Mouse (Mus musculus) testis, adult 2 months (tissue): ENCODE measurements at regions not wholly inside any gene's neighbourhood (a gene's known extent, or its start where the extent isn't known, plus 50 kb on each side); places are given as distances from the start of the nearest gene placed in this dataset.

ENCODE experiments used
- H3K27ac ChIP-seq: fragments of 200-500 bp; 2 replicates; pipeline ENCODE4 v1.5.1; 2012; ENCODE audit warnings: low read depth, low read length; ENCODE audit not compliant: control insufficient read depth, insufficient read depth
- H3K27me3 ChIP-seq: fragments of 200-500 bp; 2 replicates; pipeline ENCODE4 v1.6.1; 2012; ENCODE audit warnings: mild to moderate bottlenecking, low read length, moderate library complexity; ENCODE audit not compliant: control insufficient read depth, insufficient read depth
- H3K36me3 ChIP-seq: fragments of 200-500 bp; 2 replicates; pipeline ENCODE4 v1.6.1; 2012; ENCODE audit warnings: mild to moderate bottlenecking, low read length; ENCODE audit not compliant: control insufficient read depth, insufficient read depth
- H3K4me1 ChIP-seq: fragments of 200-500 bp; 2 replicates; pipeline ENCODE4 v1.6.1; 2012; ENCODE audit warnings: low read length; ENCODE audit not compliant: control insufficient read depth, insufficient read depth
- H3K4me3 ChIP-seq: fragments of 200-500 bp; 2 replicates; pipeline ENCODE4 v1.5.1; 2012; ENCODE audit warnings: low read depth, mild to moderate bottlenecking, low read length, moderate library complexity, mixed read lengths; ENCODE audit not compliant: control insufficient read depth
- CTCF ChIP-seq: fragments of 200-500 bp; IDR thresholded peaks from 2 replicates; pipeline ENCODE4 v1.5.1; 2012; ENCODE audit warnings: low read depth, mild to moderate bottlenecking, inconsistent platforms, low read length, moderate library complexity; ENCODE audit not compliant: control insufficient read depth, insufficient read depth, insufficient replicate concordance
- POLR2A ChIP-seq: fragments of 200-500 bp; IDR thresholded peaks from 2 replicates; pipeline ENCODE4 v1.6.1; 2012; ENCODE audit warnings: low read depth, mild to moderate bottlenecking, inconsistent platforms, low read length, moderate library complexity; ENCODE audit not compliant: control insufficient read depth

- Histone ChIP-seq H3K27me3 (no peaks in the 10 kb centered on the region), H3K4me1 (no peaks in the 10 kb centered on the region), H3K4me3 (no peak overlapping the region), H3K36me3 (no peaks in the 10 kb centered on the region), H3K27ac (no peak overlapping the region)
- TF ChIP-seq POLR2A (no peak), CTCF (no peak)
Observed at GRCm38 (mm10) chr13:84401006-84401405, 178.9 kb downstream of the Tmem161b start.

- Histone ChIP-seq H3K27ac (no peak overlapping the region), H3K4me3 (peak overlapping the region; percentile 4; the same call in 1 of the 2 replicates)
- TF ChIP-seq CTCF (no peak), POLR2A (no peak)
Observed at GRCm38 (mm10) chr13:84404566-84405194, 182.6 kb downstream of the Tmem161b start.

DNA sequence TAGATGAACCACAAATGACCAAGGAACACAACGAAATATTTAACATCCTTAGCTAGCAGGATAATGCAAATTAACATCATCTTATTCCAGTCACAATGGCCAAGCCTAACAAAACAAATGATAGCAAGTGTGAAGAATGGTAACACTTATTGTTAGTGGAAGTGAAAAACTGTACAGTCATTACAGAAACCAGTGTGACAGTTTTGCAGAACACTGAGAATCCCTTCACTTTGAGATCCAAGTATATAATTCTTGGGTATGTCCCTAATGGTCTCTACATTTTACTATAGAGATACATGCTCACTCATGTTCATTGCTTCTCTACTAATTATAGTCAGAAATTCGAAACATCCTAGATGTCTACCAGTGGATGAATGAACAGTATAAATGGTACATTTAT lies 212.3 kb downstream of the Tmem161b start:
- Histone ChIP-seq H3K4me3 (no peak overlapping the region), H3K27me3 (no peaks in the 10 kb centered on the region), H3K4me1 (no peaks in the 10 kb centered on the region), H3K27ac (no peak overlapping the region), H3K36me3 (no peaks in the 10 kb centered on the region)
- TF ChIP-seq CTCF, result no peak
- no peak for TF ChIP-seq POLR2A

More at GRCm38 (mm10) chr13:84404566-84405194, 182.6 kb downstream of the Tmem161b start:
- no peaks in the 10 kb centered on the region for H3K36me3 ChIP-seq
- H3K27me3 ChIP-seq, result no peaks in the 10 kb centered on the region
- H3K4me1 ChIP-seq, result no peaks in the 10 kb centered on the region

DNA sequence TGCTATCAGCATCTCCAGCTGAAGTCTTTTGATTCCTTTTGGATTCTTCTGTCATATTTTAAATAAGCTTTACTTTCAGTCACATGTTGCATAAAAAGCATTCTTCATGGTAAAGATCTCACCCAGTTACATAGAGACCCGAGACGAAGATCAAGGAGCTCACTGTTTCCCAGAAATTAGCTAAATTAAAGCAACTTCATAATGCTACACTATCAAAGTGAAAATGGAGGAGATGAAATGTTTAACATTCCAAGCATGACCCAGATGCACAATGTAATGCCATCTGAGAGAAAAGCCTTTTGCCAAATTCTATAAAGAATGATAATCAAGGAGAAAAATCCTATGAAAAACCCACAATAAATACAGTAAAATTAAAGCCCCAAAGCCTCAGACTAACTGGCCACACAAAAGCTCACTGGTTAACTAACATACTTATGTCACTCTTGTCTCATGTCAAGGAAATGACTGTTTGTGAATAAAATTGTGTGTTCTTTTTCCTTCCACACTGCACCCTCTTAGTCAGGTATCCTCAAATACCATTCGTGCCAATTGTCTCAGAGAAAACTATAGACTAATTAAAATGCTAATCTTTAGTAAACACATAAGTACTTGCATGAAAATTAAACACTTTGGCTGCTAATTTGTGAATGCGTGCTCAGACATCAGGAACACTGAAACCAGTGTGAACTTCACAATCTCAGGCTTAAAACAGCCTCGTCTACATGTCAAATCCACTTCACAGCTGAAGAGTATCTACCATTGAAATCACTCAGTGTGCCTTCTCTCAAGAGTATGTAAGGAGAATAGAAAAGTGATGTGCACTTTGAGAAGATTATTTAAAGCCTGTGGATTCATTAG lies 215.7 kb downstream of the Tmem161b start:
- H3K27ac ChIP-seq, result no peak overlapping the region
- H3K4me1 ChIP-seq, result no peaks in the 10 kb centered on the region
- TF ChIP-seq CTCF, result no peak
- TF ChIP-seq POLR2A, result no peak
- H3K27me3 ChIP-seq, result no peaks in the 10 kb centered on the region
- H3K4me3 ChIP-seq, result no peak overlapping the region
- no peaks in the 10 kb centered on the region for H3K36me3 ChIP-seq

- TF ChIP-seq POLR2A (no peak), CTCF (no peak)
- Histone ChIP-seq H3K36me3 (no peaks in the 10 kb centered on the region), H3K27me3 (no peaks in the 10 kb centered on the region), H3K4me3 (no peak overlapping the region), H3K4me1 (no peaks in the 10 kb centered on the region), H3K27ac (no peak overlapping the region)
Observed at GRCm38 (mm10) chr13:84438444-84438766, 216.3 kb downstream of the Tmem161b start.

DNA sequence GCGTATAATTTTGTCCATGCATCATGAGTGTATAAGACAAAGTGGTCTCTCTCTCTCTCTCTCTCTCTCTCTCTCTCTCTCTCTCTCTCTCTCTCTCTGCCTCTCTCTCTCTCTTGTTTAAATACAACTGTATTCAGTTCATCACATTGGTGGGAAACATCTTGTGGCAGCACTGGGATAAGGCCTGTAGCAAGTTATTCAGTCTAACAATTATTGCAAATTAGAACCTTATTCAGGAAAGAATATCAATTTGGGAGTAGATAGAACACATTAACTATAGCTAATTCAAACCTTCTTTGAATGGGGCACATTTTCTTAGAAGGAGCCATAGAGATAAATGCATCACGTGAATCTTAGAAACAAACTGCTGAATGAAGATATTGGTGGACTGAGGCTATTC lies 226.4 kb downstream of the Tmem161b start:
- H3K4me1 ChIP-seq, result no peaks in the 10 kb centered on the region
- TF ChIP-seq CTCF (no peak), POLR2A (no peak)
- no peak overlapping the region for H3K27ac ChIP-seq
- H3K36me3 ChIP-seq, result no peaks in the 10 kb centered on the region
- no peak overlapping the region for H3K4me3 ChIP-seq
- H3K27me3 ChIP-seq, result no peaks in the 10 kb centered on the region

- Histone ChIP-seq H3K36me3 (no peaks in the 10 kb centered on the region), H3K4me1 (no peaks in the 10 kb centered on the region), H3K4me3 (no peak overlapping the region), H3K27me3 (no peaks in the 10 kb centered on the region), H3K27ac (no peak overlapping the region)
- TF ChIP-seq CTCF (no peak), POLR2A (no peak)
Observed at GRCm38 (mm10) chr13:84449001-84449551, 227.0 kb downstream of the Tmem161b start.
